Mouse (Mus musculus) C2C12 (cell line): ENCODE data around the gene Gm28042. TPM values are rescaled to one million over a fixed set of nuclear protein-coding genes. Genes with fewer than 3 reads are reported as not detected.

Experiments used
- H3K27me3 ChIP-seq: one replicate; pipeline ENCODE4 v1.6.1; 2011; ENCODE audit not compliant: control insufficient read depth, insufficient read depth, insufficient read length
- H3K36me3 ChIP-seq: one replicate; pipeline ENCODE4 v1.6.1; 2011; ENCODE audit not compliant: control insufficient read depth, insufficient read depth
- H3K4me3 ChIP-seq: one replicate; pipeline ENCODE4 v1.5.1; 2011; ENCODE audit warnings: mild to moderate bottlenecking, control low read depth; ENCODE audit not compliant: poor library complexity, insufficient read depth, severe bottlenecking
- H3K79me2 ChIP-seq: one replicate; pipeline ENCODE4 v1.6.1; 2011; ENCODE audit not compliant: control insufficient read depth, insufficient read depth
- H3K79me3 ChIP-seq: one replicate; pipeline ENCODE4 v1.6.1; 2011; ENCODE audit warnings: low read depth, control low read depth
- H3ac ChIP-seq: one replicate; pipeline ENCODE3; 2011; ENCODE audit warnings: low read depth; ENCODE audit not compliant: control insufficient read depth, insufficient read length
- CEBPB ChIP-seq: IDR thresholded peaks from one replicate; pipeline ENCODE4 v1.6.1; 2011; ENCODE audit warnings: low read depth, mild to moderate bottlenecking, control low read depth, moderate library complexity
- CTCF ChIP-seq: IDR thresholded peaks from one replicate; pipeline ENCODE4 v1.5.1; 2011; ENCODE audit not compliant: control insufficient read depth, insufficient read depth, insufficient read length
- FOSL1 ChIP-seq: IDR thresholded peaks from one replicate; pipeline ENCODE4 v1.8.0; 2011; ENCODE audit warnings: mild to moderate bottlenecking, low read length; ENCODE audit not compliant: poor library complexity, insufficient read depth, severe bottlenecking
- MAX ChIP-seq: IDR thresholded peaks from one replicate; pipeline ENCODE4 v1.6.1; 2011; ENCODE audit warnings: mild to moderate bottlenecking, control low read depth
- MYOD1 ChIP-seq: IDR thresholded peaks from one replicate; pipeline ENCODE4 v1.6.1; 2011; ENCODE audit warnings: low read depth; ENCODE audit not compliant: control insufficient read depth, insufficient read length
- MYOG ChIP-seq: IDR thresholded peaks from one replicate; pipeline ENCODE4 v1.6.1; 2011; ENCODE audit not compliant: control insufficient read depth, insufficient read length; ENCODE audit errors: extremely low read depth
- USF1 ChIP-seq: IDR thresholded peaks from one replicate; pipeline ENCODE4 v1.6.1; 2011; ENCODE audit warnings: low read depth, mild to moderate bottlenecking, control low read depth, moderate library complexity
- polyA plus RNA-seq: library from polyadenylated mRNA; unstranded; fragments of >200 nt; fragmentation: generic; extraction: Trizol; gene quantifications from one replicate; pipeline ENCODE4 v1.2.1, GENCODE M21; 2012; ENCODE audit warnings: missing spikeins

Gene Gm28042
- polyA plus RNA-seq, 1 experiment = 0.73 TPM

- Histone ChIP-seq H3ac (no peak overlapping the region), H3K79me3 (no peaks in the 10 kb centered on the region), H3K36me3 (no peaks in the 10 kb centered on the region)
Observed at GRCm38 (mm10) chr2:119988952-119989351, 38.3 kb upstream of the Gm28042 start.

DNA sequence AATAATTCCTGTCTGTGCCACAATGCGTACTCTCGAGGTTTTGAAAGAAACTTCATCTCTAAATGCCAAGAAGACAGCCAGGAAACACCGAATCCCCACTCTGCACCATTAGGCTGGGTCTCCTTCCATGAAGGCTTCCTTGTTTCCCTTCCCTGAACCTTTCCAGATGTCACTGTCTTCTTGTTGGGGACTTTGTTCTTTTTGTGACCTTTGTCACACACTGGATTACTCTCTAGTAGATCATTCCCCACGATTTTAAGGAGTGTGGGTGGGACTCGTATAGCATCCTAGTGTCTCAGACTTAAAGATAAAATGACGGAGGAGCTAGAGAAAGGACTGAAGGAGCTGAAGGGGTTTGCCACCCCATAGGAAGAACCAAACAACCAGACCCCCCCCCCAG is 36.4 kb upstream of the Gm28042 start:
- no peaks in the 10 kb centered on the region for H3K79me2 ChIP-seq

More at GRCm38 (mm10) chr2:119988952-119989351, 38.3 kb upstream of the Gm28042 start:
- no peak overlapping the region for H3K4me3 ChIP-seq
- TF ChIP-seq MYOD1 (no peak), MYOG (no peak), CEBPB (no peak), CTCF (no peak), MAX (no peak), USF1 (no peak), FOSL1 (no peak)
- H3K79me2 ChIP-seq = no peaks in the 10 kb centered on the region
- no peaks in the 10 kb centered on the region for H3K27me3 ChIP-seq

GRCm38 (mm10) chr2:119992349-119992748 is 34.9 kb upstream of the Gm28042 start:
- H3K4me3 ChIP-seq = no peak overlapping the region
- no peaks in the 10 kb centered on the region for H3K36me3 ChIP-seq
- H3K27me3 ChIP-seq = no peaks in the 10 kb centered on the region
- H3K79me3 ChIP-seq = no peaks in the 10 kb centered on the region
- TF ChIP-seq MAX (no peak), USF1 (no peak), CTCF (no peak), CEBPB (no peak), MYOG (no peak), FOSL1 (no peak), MYOD1 (no peak)
- H3ac ChIP-seq = no peak overlapping the region
- no peaks in the 10 kb centered on the region for H3K79me2 ChIP-seq

More for the DNA sequence above, 36.4 kb upstream of the Gm28042 start:
- Histone ChIP-seq H3K4me3 (no peak overlapping the region), H3K36me3 (no peaks in the 10 kb centered on the region), H3K79me3 (no peaks in the 10 kb centered on the region), H3ac (no peak overlapping the region), H3K27me3 (no peaks in the 10 kb centered on the region)
- TF ChIP-seq MYOD1 = no peak
- TF ChIP-seq CTCF = no peak
- TF ChIP-seq FOSL1 = no peak

GRCm38 (mm10) chr2:119993515-119993914 is 33.8 kb upstream of the Gm28042 start:
- H3K4me3 ChIP-seq = no peak overlapping the region
- no peaks in the 10 kb centered on the region for H3K36me3 ChIP-seq
- no peaks in the 10 kb centered on the region for H3K79me2 ChIP-seq
- no peak overlapping the region for H3ac ChIP-seq
- TF ChIP-seq FOSL1 (no peak), USF1 (no peak), CEBPB (no peak), MAX (no peak)
- no peaks in the 10 kb centered on the region for H3K79me3 ChIP-seq
- H3K27me3 ChIP-seq = no peaks in the 10 kb centered on the region

GRCm38 (mm10) chr2:119994839-119995238 is 32.5 kb upstream of the Gm28042 start:
- Histone ChIP-seq H3K27me3 (no peaks in the 10 kb centered on the region), H3K79me2 (no peaks in the 10 kb centered on the region), H3K4me3 (no peak overlapping the region), H3ac (no peak overlapping the region), H3K79me3 (no peaks in the 10 kb centered on the region), H3K36me3 (no peaks in the 10 kb centered on the region)
- TF ChIP-seq MAX = no peak
- no peak for TF ChIP-seq USF1
- no peak for TF ChIP-seq CTCF
- no peak for TF ChIP-seq MYOD1
- TF ChIP-seq CEBPB = no peak
- no peak for TF ChIP-seq FOSL1
- TF ChIP-seq MYOG = no peak

- Histone ChIP-seq H3K27me3 (no peaks in the 10 kb centered on the region), H3K4me3 (no peak overlapping the region), H3K36me3 (no peaks in the 10 kb centered on the region), H3K79me3 (no peaks in the 10 kb centered on the region), H3K79me2 (no peaks in the 10 kb centered on the region), H3ac (no peak overlapping the region)
- TF ChIP-seq MYOD1 = no peak
- TF ChIP-seq CEBPB = no peak
- TF ChIP-seq USF1 = no peak
- TF ChIP-seq MYOG = no peak
- no peak for TF ChIP-seq MAX
- TF ChIP-seq CTCF = no peak
- TF ChIP-seq FOSL1 = no peak
Observed at GRCm38 (mm10) chr2:119995391-119996281, 31.7 kb upstream of the Gm28042 start.
